Mouse (Mus musculus): Measurements from ENCODE around the gene 1700049E17Rik2. TPM values are rescaled to one million over a fixed set of nuclear protein-coding genes. Genes with fewer than 3 reads are reported as not detected.
"Not testable (repeated sequence)": the region's sequence is repeated elsewhere in the genome, so short reads cannot be mapped to it uniquely, and the experiment has no call there.

The 1700049E17Rik2 gene
- polyA plus RNA-seq (2017; shearing (Covaris generic)): not detected

DNA sequence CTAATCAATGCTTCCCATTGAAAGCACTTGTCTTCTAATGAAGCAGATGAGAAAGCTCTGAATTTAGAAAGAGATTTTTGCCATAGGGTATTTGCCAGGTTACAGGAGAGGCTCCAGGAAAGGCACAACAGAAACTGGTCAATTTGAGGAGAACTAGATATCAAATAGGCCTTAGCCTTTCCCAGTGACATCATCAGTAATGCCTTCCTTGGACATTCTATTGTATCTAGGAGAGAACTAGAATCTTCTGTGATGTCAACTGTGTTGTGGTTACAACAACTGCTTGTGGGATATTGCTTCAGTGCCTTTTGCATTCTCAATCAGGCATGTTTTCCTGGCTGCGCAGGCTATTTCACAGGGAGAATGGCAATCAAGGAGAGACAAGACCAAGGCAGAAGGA lies at the start of gene 1700049E17Rik2:
TSS of gene 1700049E17Rik2 (plus strand) at position 301 of the 400 bp plus-strand sequence.
- not testable (repeated sequence) for ATAC-seq

DNA sequence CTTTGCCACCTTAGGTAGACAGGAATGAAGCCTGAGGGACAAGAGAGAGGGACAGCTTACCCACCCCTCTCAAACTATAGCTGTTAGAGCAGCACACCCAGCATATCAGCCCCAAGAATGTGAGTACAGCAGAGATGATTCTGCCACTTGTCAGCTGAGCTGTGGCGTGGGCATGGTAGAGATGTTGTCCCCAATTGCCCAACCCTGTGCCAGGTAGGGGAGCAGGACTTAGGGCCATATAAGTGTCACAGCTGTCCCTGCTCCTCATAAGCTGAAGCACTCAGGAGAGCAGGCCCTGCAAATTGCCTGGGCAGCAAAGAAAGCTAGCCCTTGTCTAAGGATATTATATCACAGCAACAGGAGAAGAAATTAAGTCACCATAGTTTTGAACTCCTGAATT lies 48.3 kb upstream of the 1700049E17Rik2 start:
- not testable (repeated sequence) for ATAC-seq

DNA sequence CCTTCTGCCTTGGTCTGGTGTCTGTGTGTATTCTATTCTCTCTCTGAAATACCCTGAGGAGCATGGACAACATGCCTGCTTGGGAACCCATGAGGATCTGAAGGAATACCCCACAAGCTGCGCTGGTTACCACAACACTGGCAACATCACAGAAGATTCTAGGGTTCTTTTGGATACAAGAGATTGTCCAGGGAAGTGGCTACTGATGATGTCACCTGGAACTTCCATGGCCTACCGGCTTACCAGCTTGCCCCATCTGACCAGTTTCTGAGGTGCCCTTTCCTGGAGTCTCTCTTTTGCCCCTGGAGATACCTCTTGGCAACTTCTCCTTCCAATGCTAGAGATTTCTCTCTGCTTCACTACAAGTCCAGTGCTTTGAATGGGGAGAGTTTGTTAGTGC lies 17.5 kb upstream of the 1700049E17Rik2 start, which contains the start of gene Gm7970:
TSS of gene Gm7970 (minus strand) at position 101 of the 400 bp plus-strand sequence.
- ATAC-seq: not testable (repeated sequence)

DNA sequence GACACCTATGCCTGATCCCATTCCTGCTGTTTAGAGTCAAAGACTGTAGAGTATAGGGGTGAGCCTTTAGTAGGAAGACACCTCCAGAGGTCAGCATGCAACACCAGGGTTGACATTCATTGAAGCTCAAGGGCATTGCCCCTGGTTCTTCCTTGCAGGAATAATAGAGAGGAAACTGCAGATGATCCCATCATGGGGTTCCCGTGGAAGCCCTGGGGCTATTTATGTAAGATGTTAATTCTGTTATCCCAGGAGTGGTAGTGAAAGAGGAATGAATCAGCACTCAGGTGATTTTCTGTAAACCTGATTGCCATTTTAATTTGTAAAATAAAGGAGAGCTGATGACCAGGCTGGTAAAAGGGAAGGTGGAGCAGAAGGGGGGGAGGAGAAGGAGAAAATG lies 13.3 kb downstream of the 1700049E17Rik2 start:
- not testable (repeated sequence) for ATAC-seq

DNA sequence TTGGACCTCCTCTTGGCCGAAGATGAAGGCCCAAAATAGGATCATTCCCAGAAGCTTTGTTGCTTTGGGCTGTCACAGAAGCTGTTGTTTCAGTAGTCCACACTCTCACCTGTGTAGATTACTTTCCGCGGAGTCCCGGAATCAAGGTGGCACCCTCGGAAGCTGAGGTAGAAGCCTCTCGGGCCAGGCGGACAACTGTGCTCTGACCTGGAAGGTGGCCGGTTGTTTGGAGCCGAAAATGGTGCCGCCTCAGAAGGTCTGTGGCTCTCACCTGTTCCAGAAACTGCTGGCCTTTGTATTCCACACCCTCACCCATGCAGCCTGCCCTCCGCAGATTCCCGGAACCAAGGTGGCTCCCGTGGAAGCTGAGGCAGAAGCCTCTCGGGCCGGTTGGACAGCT lies 27.9 kb downstream of the 1700049E17Rik2 start:
- not testable (repeated sequence) for ATAC-seq

DNA sequence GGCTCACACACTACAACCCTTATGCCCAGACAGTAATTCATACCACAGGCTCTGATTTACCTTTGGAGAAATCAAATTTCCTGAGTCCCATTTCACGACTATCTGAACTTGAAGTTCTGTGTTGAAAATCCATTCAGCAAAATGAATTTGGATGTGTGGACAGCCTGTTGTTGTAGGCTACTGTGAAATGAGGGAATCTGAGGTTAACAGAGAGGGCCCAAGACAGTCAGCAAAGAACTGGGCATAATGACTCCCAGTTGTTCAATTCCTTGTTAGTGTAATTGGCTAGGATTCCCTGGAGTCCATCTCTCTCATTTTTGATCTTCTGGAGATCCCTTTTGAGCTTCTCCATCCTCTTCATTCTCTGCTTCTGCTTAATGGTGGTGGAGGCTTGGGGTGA lies 37.7 kb downstream of the 1700049E17Rik2 start:
- not testable (repeated sequence) for ATAC-seq

DNA sequence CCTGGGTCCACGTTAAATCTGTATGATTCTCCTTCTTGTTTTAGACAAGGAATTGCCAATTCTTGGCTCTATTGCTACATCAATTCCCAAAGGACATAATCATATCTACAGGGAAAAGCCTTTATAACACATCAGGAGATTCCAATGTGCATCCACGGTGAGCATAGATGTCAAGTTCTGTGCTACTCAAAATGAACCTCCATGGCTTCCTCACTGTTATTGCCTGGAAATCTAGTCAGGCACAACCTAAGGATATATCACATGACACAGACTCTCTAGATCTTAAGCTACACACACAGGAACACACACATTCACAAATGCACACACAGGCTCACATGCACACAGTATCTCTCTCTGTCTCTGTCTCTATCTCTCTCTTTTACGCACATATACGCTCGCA lies 49.5 kb downstream of the 1700049E17Rik2 start:
- ATAC-seq: not testable (repeated sequence)

DNA sequence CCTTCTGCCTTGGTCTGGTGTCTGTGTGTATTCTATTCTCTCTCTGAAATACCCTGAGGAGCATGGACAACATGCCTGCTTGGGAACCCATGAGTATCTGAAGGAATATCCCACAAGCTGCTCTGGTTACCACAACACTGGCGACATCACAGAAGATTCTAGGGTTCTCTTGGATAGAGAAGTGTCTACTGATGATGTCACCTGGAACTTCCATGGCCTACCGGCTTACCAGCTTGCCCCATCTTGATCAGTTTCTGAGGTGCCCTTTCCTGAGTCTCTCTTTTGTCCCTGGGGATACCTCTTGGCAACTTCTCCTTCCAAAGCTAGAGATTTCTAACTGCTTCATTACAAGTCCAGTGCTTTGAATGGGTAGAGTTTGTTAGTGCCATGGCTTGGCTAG lies 51.5 kb downstream of the 1700049E17Rik2 start, which contains the start of gene Gm3072:
TSS of gene Gm3072 (minus strand) at position 101 of the 400 bp plus-strand sequence.
- ATAC-seq: not testable (repeated sequence)

DNA sequence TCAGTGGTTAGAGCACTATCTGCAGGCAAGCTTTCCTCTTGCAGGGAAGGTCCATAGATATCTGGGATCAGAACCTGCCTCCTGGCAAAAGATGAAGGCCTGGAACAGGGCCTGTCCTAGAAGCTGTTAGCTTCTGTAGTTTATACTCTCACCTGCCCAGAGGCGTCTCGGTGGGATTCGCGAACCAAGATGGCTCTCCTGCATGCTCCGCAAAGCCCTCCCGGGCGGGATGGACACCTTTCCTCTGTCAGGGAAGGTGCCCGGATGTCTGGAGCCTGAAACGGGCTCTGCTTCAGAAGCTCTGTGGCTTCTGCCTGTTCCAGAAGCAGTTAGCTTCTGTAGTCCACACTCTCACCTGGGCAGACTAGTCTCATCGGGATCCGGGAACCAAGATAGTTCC lies 57.1 kb downstream of the 1700049E17Rik2 start:
- not testable (repeated sequence) for ATAC-seq

Other genes starting within 250 kb of the 1700049E17Rik2 start
- gene Gm5798, start 224.6 kb upstream of the 1700049E17Rik2 start, polyA plus RNA-seq (2017; shearing (Covaris generic)): not detected
- not detected for gene Gm7945, start 186.8 kb upstream of the 1700049E17Rik2 start, polyA plus RNA-seq (2017; shearing (Covaris generic))
- not detected for gene Gm6482, start 164.9 kb upstream of the 1700049E17Rik2 start, polyA plus RNA-seq (2017; shearing (Covaris generic))
- not detected for gene Gm7954, start 119.7 kb upstream of the 1700049E17Rik2 start, polyA plus RNA-seq (2017; shearing (Covaris generic))
- gene Gm3486, start 83.7 kb upstream of the 1700049E17Rik2 start, polyA plus RNA-seq (2017; shearing (Covaris generic)): not detected
- gene Gm7970, start 17.6 kb upstream of the 1700049E17Rik2 start, polyA plus RNA-seq (2017; shearing (Covaris generic)): not detected
- gene Gm3072, start 51.4 kb downstream of the 1700049E17Rik2 start, polyA plus RNA-seq (2017; shearing (Covaris generic)): not detected
- gene Gm3676, start 73.3 kb downstream of the 1700049E17Rik2 start, polyA plus RNA-seq (2017; shearing (Covaris generic)): not detected
- gene Gm8068, start 128.7 kb downstream of the 1700049E17Rik2 start, polyA plus RNA-seq (2017; shearing (Covaris generic)): not detected
- not detected for gene Gm7929, start 177.4 kb downstream of the 1700049E17Rik2 start, polyA plus RNA-seq (2017; shearing (Covaris generic))
- gene Gm47189, start 199.2 kb downstream of the 1700049E17Rik2 start, polyA plus RNA-seq (2017; shearing (Covaris generic)): not detected

All from CD4-positive, CD25-positive, alpha-beta regulatory T cell, adult 4 months (primary cell).